Mouse (Mus musculus) bone marrow, adult 2 months (tissue): ENCODE data around the gene Slc24a2.

ENCODE experiments used
- CTCF ChIP-seq: fragments of 200-500 bp; IDR thresholded peaks from 2 replicates; pipeline ENCODE4 v1.5.1; 2011; ENCODE audit warnings: low read length, control low read depth; ENCODE audit not compliant: control insufficient read depth, insufficient read depth
- POLR2A ChIP-seq: fragments of 200-500 bp; IDR thresholded peaks from 2 replicates; pipeline ENCODE4 v1.6.1; 2011; ENCODE audit warnings: low read depth, mild to moderate bottlenecking, control low read depth, low read length, borderline replicate concordance; ENCODE audit not compliant: control insufficient read depth

DNA sequence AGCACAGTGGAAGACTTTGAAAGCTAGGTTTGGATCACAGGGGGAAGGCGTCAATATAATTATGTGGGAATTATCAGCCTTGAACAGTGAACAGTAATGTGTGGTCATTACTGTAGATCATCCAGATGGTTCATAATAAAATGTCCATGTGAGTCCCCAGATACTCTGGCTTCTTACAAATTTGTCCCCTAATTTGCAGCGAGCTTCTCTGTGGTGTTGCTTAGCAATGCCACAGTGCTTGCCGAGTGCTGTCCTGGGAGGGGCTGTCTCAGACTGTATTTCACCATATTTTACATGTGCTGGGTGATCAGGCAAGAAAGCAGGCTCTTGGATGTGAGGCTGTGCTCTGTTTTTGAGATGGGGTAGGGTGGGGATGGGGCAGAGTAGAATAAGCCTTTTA, 172.7 kb downstream of the Slc24a2 start:
- no peak for TF ChIP-seq CTCF
- TF ChIP-seq POLR2A: no peak
